In genomic region chr3:116331811-116332464, GRCm38 (mm10) we compare ENCODE assay signal across 8 mouse cellular contexts.
A peak's percentile ranks its signal among the peaks of the same experiment; 100 is the strongest.
DNase-seq lines count a peak whose midpoint lies in the region; ATAC-seq and TF ChIP-seq lines count a peak whose summit lies in the region.

No protein-coding gene starts in this region.

- ATAC-seq in embryonic facial prominence, embryonic 14.5 days (ENCODE audit: low read depth) = peak; percentile 77

- no peak overlapping the region for H3K9ac ChIP-seq in embryonic facial prominence, embryonic 14.5 days (ENCODE audit: low read depth, low read length)

- H3K4me1 ChIP-seq in embryonic facial prominence, embryonic 14.5 days (ENCODE audit: control insufficient read depth, insufficient read depth, low read length) = peaks cover under 1% of the 10 kb centered on the region; the same call in 1 of the 2 replicates
- H3K4me1 ChIP-seq in lung, adult 2 months (ENCODE audit: control insufficient read depth, insufficient read depth, low read length) = no peaks in the 10 kb centered on the region

- no peaks in the 10 kb centered on the region for H3K36me3 ChIP-seq in embryonic facial prominence, embryonic 14.5 days (ENCODE audit: control insufficient read depth, insufficient read depth, low read length)

- TF ChIP-seq CTCF in lung, adult 2 months (IDR thresholded peaks at IDR 0.05; ENCODE audit: insufficient read depth, low read length) = peak; percentile 62

- H3K4me3 ChIP-seq in embryonic facial prominence, embryonic 14.5 days (ENCODE audit: low read depth, low read length) = no peak overlapping the region
- H3K4me3 ChIP-seq in lung, adult 2 months (replicated peaks; ENCODE audit: extremely low read depth, low read depth, low read length) = no peak overlapping the region

- H3K9me3 ChIP-seq in embryonic facial prominence, embryonic 14.5 days (ENCODE audit: control insufficient read depth, low read length) = no peaks in the 10 kb centered on the region

- H3K4me2 ChIP-seq in embryonic facial prominence, embryonic 14.5 days (ENCODE audit: low read depth, low read length) = no peak overlapping the region

- no peak overlapping the region for H3K27ac ChIP-seq in embryonic facial prominence, embryonic 14.5 days (replicated peaks; ENCODE audit: low read depth, low read length)

- no peaks in the 10 kb centered on the region for H3K27me3 ChIP-seq in embryonic facial prominence, embryonic 14.5 days (replicated peaks; ENCODE audit: control insufficient read depth, insufficient read depth, low read length)

- 44% methylated on average over 8 of the region's 8 CpGs for WGBS in embryonic facial prominence, embryonic 14.5 days
- 44% methylated on average over 8 of the region's 8 CpGs for WGBS in lung, adult 2 months

- DNase-seq in gastrocnemius, adult 18-20 months (ENCODE audit: low spot score) = peak; percentile 71
- DNase-seq in gastrocnemius, postnatal 25 days = no peak
- peak; percentile 69 for DNase-seq in adrenal gland, postnatal 14 days
- DNase-seq in embryonic facial prominence, embryonic 14.5 days (ENCODE audit: low spot score) = peak; percentile 66
- peak; percentile 76 for DNase-seq in heart, postnatal 4 days
- DNase-seq in kidney, postnatal 4 days = peak; percentile 62 to 68
- DNase-seq in lung, adult 2 months = peak; percentile 29
- DNase-seq in retina, adult 2 months (ENCODE audit: low read depth, low spot score) = peak; percentile 64

- no peak for TF ChIP-seq POLR2A in lung, adult 2 months (IDR thresholded peaks at IDR 0.05; ENCODE audit: borderline replicate concordance, extremely low read depth, low read depth, low read length)
